Mouse (Mus musculus) kidney, embryonic 15.5 days (tissue): Measurements from ENCODE around the gene Rab44. TPM values are rescaled to one million over a fixed set of nuclear protein-coding genes. Genes with fewer than 3 reads are reported as not detected.
"Not testable (repeated sequence)": the region's sequence is repeated elsewhere in the genome, so short reads cannot be mapped to it uniquely, and the experiment has no call there.

Experiments
- ATAC-seq: fragments of 200-750 bp; cut with Nextera tagmentation; replicated peaks from 2 replicates; pipeline ENCODE4 v1.8.0; 2017; ENCODE audit warnings: moderate TSS enrichment; ENCODE audit not compliant: low FRiP score
- H3K27ac ChIP-seq: fragments of 300-500 bp; sonication (generic); 2 replicates; pipeline ENCODE4 v1.5.1; 2015; ENCODE audit warnings: mild to moderate bottlenecking, inconsistent platforms
- H3K27me3 ChIP-seq: fragments of 300-500 bp; sonication (generic); 2 replicates; pipeline ENCODE4 v1.6.1; 2015; ENCODE audit warnings: inconsistent platforms
- H3K36me3 ChIP-seq: fragments of 300-500 bp; sonication (generic); 2 replicates; pipeline ENCODE4 v1.6.1; 2015; ENCODE audit warnings: inconsistent platforms
- H3K4me1 ChIP-seq: fragments of 300-500 bp; sonication (generic); 2 replicates; pipeline ENCODE4 v1.6.1; 2015; ENCODE audit warnings: inconsistent platforms
- H3K4me2 ChIP-seq: fragments of 300-500 bp; sonication (generic); 2 replicates; pipeline ENCODE4 v1.6.1; 2015; ENCODE audit warnings: moderate library complexity, mild to moderate bottlenecking, inconsistent platforms
- H3K4me3 ChIP-seq: fragments of 300-500 bp; sonication (generic); replicated peaks from 2 replicates; pipeline ENCODE4 v1.5.1; 2015; ENCODE audit warnings: mild to moderate bottlenecking, inconsistent platforms
- H3K9ac ChIP-seq: fragments of 300-500 bp; sonication (generic); 2 replicates; pipeline ENCODE4 v1.6.1; 2015; ENCODE audit warnings: mild to moderate bottlenecking, inconsistent platforms
- H3K9me3 ChIP-seq: fragments of 300-500 bp; sonication (generic); replicated peaks from 2 replicates; pipeline ENCODE4 v1.6.1; 2016; ENCODE audit warnings: inconsistent platforms
- WGBS: fragments of 180-500 bp; shearing (Covaris S2); methylation state at CpG from one replicate; pipeline ENCODE4 v1.1.7; 2015; ENCODE audit warnings: mixed read lengths; 5-methylcytosine and 5-hydroxymethylcytosine counted together
- polyA plus RNA-seq: library from polyadenylated mRNA; unstranded; fragments of >200 nt; fragmentation: Nextera tagmentation; extraction: Ambion mirVana; gene quantifications from 2 replicates; pipeline ENCODE4 v1.2.1, GENCODE M21; 2015

The Rab44 gene
- 0.34 and 0.35 TPM in 2 replicates for polyA plus RNA-seq

DNA sequence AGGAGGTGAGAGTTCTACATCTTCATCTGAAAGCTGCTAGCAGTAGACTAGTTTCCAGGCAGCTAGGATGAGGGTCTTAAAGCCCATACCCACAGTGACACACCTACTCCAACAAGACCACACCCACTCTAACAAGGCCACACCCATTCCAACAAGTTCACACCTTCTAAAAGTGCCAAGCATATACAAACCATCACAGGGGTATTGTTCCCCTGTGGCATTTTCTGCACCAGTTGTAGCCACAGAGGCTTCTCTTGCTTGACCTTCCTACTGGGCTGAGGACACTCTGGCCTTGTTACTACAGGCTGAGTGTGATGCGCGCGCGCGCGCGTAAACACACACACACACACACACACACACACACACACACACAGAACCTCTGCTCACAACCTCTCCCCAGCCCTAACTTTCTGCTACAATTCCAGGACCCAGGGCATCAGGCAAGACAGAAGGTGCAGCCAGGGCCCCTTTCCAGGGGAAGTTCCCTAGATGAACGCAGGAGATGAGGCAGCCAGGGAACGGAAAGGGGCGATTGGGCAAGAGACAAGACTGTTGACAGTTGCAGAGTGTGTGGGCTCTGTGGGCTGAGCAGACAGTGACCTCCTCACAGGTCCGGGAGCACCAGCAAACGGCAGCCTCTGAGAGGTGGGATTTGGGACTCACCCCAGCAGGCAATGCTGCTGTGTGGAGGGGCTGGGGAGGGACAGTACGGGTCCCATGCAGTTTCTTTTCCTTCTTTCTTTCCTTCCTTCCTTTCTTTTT is at the start of gene Rab44:
Gene Rab44, plus strand, starts transcription at position 555 of the 762 bp plus-strand sequence.
- H3K4me3 ChIP-seq: no peak within 1 kb of the TSS
- no peaks in the 10 kb centered on the region for H3K36me3 ChIP-seq
- no peaks in the 10 kb centered on the region for H3K4me1 ChIP-seq
- no peak within 1 kb of the TSS for H3K9ac ChIP-seq
- no peak for ATAC-seq
- H3K27me3 ChIP-seq: no peaks in the 10 kb centered on the region
- H3K4me2 ChIP-seq: no peak within 1 kb of the TSS
- H3K27ac ChIP-seq: no peak within 1 kb of the TSS
- no peaks in the 10 kb centered on the region for H3K9me3 ChIP-seq
- WGBS: 93% methylated on average over 13 of the region's 13 CpGs

DNA sequence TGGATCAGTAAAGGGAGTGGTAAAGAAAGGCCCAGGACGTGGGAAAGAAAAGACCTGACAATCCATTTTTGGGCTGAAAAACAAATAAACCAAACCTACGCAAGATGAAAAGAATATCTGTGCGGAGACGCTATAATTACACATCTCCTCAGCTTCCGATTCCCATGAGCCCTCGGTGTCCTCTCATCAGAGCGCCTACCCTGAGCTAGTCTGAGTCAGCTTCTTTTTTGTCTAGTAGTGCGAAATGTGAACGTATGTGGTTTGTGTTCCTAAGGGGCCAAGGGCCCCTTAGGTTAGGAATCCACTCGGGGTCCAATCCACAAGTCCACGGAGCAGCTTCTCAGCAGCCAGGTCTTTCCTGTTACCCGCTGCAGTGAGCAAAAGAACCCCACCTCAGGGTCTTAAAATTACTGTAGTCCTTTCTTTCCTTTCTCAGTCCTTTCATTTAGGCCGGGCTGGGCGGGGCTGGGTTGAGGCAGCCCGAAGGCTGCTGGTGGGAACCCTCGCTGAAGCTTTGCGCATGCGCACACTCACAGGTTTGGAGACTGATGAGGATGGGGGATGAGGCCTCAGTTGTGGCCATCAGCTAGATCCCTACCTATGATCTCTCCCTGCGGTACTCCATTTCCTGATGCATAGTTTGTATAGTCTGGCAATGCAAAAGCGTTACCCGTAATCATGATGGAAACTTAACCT is 48.6 kb upstream of the Rab44 start:
- H3K4me2 ChIP-seq: no peak overlapping the region
- no peaks in the 10 kb centered on the region for H3K36me3 ChIP-seq
- no peak overlapping the region for H3K27ac ChIP-seq
- H3K4me1 ChIP-seq: peaks cover 40% of the 10 kb centered on the region
- 86% methylated on average over 21 of the region's 21 CpGs for WGBS
- no peaks in the 10 kb centered on the region for H3K9me3 ChIP-seq
- H3K9ac ChIP-seq: no peak overlapping the region
- ATAC-seq: no peak
- no peak overlapping the region for H3K4me3 ChIP-seq
- H3K27me3 ChIP-seq: no peaks in the 10 kb centered on the region

DNA sequence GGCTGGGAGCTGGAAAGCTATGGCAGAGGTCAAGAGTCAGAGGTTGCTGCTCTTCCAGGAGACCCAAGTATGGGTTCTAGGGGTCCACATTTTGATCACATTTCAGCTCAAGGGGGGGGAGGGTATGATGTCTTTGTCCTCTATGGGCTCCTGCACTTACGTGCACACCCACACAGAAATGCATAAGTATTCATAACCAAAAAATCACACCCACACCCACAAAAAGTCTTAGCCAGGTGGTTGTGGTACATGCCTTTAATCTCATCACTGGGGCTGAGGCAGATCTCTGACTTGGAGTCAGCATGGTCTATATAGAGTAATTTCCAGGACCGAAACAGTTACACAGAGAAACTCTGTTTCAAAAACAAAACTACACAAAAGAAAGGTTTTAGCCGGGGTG is 48.0 kb upstream of the Rab44 start:
- Histone ChIP-seq H3K27me3 (no peaks in the 10 kb centered on the region), H3K9ac (no peak overlapping the region), H3K4me3 (no peak overlapping the region), H3K4me1 (peaks cover 44% of the 10 kb centered on the region), H3K4me2 (no peak overlapping the region), H3K27ac (no peak overlapping the region), H3K36me3 (no peaks in the 10 kb centered on the region), H3K9me3 (no peaks in the 10 kb centered on the region)
- WGBS: 95% methylated on average over 3 of the region's 3 CpGs
- no peak for ATAC-seq

DNA sequence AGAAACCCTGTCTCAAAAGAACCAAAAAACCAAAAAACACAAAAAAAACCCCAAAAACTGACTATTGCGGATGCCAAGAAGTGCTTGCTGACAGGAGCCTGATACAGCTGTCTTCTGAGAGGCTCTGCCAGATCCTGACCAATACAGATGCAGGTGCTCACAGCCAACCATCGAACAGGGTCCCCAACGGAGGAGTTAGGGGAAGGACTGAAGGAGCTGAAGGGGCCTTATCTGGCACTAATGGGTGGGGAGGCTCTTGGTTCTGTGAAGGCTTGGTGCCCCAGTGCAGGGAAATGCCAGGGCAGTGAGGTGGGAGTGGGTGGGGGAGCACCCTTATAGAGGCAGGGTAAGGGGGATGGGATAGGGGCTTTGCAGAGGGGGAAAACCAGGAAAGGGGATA is 46.5 kb upstream of the Rab44 start:
- not testable (repeated sequence) for H3K4me3 ChIP-seq, H3K4me2 ChIP-seq, H3K9ac ChIP-seq, H3K27ac ChIP-seq, H3K27me3 ChIP-seq, H3K36me3 ChIP-seq, H3K9me3 ChIP-seq, ATAC-seq
- peaks cover 49% of the 10 kb centered on the region for H3K4me1 ChIP-seq
- WGBS: 86% methylated on average over 3 of the region's 3 CpGs

DNA sequence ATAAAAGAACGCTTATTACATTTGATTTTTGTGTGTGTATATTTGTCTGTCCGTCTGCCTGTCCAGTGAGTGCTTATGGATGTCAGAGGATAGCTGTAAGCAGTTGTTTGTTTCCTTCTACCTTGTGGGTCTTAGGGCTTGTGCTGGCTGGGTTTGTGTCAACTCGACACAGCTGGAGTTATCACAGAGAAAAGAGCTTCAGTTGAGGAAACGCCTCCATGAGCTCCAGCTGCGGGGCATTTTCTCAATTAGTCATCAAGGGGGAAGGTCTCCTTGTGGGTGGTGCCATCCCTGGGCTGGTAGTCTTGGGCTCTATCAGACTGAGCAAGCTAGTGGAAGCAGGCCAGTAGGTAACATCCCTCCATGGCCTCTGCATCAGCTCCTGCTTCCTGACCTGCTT is 46.1 kb upstream of the Rab44 start:
- Histone ChIP-seq H3K27me3 (no peaks in the 10 kb centered on the region), H3K4me2 (no peak overlapping the region), H3K36me3 (no peaks in the 10 kb centered on the region), H3K9ac (no peak overlapping the region), H3K9me3 (no peaks in the 10 kb centered on the region), H3K4me3 (no peak overlapping the region), H3K27ac (no peak overlapping the region), H3K4me1 (peaks cover 49% of the 10 kb centered on the region)
- WGBS: 62% methylated on average over 5 of the region's 5 CpGs
- no peak for ATAC-seq

DNA sequence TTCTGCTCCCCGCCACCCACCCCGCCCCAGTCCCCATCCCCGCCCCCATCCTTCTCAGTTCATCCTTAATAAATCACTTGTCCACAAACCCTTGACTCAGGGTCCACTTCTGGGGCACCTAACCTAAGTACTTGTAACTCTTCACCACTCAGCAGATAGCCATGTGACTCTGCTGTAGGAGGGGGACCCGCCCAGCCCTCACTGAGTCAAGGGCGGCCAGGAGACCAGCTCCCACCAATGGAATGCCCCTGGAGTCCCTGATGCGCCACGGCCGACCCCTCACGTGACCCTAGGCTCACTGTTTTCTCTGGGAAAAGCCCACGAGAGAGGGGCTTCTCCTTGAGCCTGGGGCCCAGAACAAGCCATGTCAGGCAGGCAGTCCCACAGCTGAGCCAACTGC is 44.9 kb upstream of the Rab44 start:
- no peak overlapping the region for H3K4me2 ChIP-seq
- WGBS: 34% methylated on average over 10 of the region's 10 CpGs
- H3K36me3 ChIP-seq: no peaks in the 10 kb centered on the region
- no peaks in the 10 kb centered on the region for H3K9me3 ChIP-seq
- peaks cover 52% of the 10 kb centered on the region for H3K4me1 ChIP-seq
- H3K27ac ChIP-seq: peak overlapping the region; percentile 76
- no peak overlapping the region for H3K4me3 ChIP-seq
- no peaks in the 10 kb centered on the region for H3K27me3 ChIP-seq
- no peak overlapping the region for H3K9ac ChIP-seq
- ATAC-seq: peak; percentile 85

DNA sequence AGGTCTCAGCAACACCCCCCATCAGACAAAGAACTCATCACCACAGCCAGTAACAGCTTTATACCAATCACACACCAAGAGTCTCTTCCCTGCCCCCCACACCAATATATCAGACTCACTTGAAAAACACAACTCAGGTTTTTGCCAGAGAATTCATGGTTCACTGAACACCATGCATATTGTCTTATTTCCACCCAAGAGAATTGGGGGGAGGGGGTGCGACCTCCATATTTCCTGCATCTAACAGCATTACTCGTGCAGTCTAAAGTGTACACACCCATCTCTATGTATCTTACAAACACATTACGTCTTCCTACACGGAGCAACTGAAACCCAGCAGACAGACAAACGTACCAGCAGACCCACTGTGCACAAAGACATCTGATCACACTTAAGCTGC is 42.1 kb upstream of the Rab44 start:
- Histone ChIP-seq H3K36me3 (no peaks in the 10 kb centered on the region), H3K9me3 (no peaks in the 10 kb centered on the region), H3K4me3 (no peak overlapping the region), H3K9ac (no peak overlapping the region), H3K27me3 (no peaks in the 10 kb centered on the region), H3K4me1 (peaks cover 52% of the 10 kb centered on the region), H3K4me2 (no peak overlapping the region), H3K27ac (no peak overlapping the region)
- WGBS: 50% methylated on average over 5 of the region's 5 CpGs
- ATAC-seq: no peak

DNA sequence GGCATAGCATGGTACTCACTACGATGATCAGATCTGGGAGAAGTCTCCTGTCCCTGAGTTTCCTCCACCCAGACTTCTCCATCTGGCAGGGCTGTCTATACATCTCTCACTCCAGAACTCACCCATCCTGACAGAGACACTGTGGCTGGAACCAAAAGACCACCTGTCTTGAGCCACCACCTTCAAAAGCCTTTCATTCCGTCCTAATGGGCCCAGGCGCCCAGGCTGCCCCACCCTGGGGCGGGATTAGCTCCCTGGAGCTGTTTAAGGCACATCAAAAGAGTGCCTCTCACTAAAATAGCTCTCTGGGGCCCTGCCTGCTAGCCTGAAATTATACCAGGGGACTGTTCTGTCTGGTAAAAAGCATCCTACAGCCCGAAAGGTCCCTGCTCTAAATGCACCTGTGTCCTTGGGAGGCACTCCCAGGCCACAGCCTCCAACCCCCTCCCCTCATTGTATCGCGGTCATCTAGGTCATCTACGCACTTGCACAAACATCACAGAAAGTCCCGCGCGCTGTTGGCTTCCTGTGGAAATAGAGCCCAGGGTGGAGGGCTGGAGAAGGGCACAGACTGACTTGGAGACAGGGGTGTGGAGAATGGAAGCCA is 41.1 kb upstream of the Rab44 start:
- peaks cover 52% of the 10 kb centered on the region for H3K4me1 ChIP-seq
- no peak overlapping the region for H3K27ac ChIP-seq
- no peaks in the 10 kb centered on the region for H3K9me3 ChIP-seq
- no peaks in the 10 kb centered on the region for H3K27me3 ChIP-seq
- H3K4me3 ChIP-seq: no peak overlapping the region
- ATAC-seq: no peak
- WGBS: 12% methylated on average over 11 of the region's 11 CpGs
- no peak overlapping the region for H3K9ac ChIP-seq
- no peaks in the 10 kb centered on the region for H3K36me3 ChIP-seq
- no peak overlapping the region for H3K4me2 ChIP-seq

DNA sequence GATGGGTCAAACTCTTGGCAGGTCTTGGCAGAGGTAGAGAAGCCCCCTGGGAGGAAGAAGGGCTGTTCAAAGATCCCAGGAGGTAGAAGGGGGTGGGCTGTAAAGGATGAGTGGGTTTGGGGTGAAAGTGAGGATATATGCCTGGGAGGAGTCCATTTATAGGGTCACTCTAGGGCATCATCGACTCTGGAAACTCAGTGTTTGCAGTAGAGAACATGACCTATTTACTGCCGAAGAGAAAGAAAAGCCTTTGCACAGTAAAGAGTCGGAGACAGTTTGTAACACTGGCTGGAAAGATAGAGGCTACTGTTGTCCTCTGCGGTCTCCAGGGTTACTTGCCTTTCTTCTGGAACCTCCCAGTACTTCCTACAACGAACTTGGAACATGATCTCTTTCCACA is 40.6 kb upstream of the Rab44 start:
- Histone ChIP-seq H3K27me3 (no peaks in the 10 kb centered on the region), H3K4me2 (no peak overlapping the region), H3K4me1 (peaks cover 56% of the 10 kb centered on the region), H3K4me3 (no peak overlapping the region), H3K27ac (no peak overlapping the region), H3K36me3 (no peaks in the 10 kb centered on the region), H3K9ac (no peak overlapping the region), H3K9me3 (no peaks in the 10 kb centered on the region)
- 26% methylated on average over 5 of the region's 5 CpGs for WGBS
- ATAC-seq: no peak

DNA sequence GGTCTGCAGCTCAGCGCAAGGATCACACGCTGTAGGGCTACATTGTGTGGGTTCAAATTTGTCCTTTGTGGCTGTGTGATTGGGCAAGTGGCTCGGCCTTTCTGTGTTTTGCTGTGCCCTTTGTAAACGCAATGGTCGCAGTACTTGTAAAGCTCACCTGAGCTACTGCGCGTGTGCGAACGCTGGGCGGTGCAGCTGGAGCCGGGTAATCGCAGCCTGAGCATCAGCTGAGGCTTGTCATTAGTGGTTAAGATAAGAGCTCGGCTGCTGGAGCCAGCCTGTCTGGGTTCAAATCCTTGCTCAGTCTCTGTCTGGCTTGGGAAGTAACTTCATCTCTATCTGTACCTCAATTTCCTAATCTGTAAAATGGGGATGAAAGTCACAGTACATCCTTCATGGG is 39.9 kb upstream of the Rab44 start:
- Histone ChIP-seq H3K27ac (no peak overlapping the region), H3K4me2 (no peak overlapping the region), H3K4me3 (no peak overlapping the region), H3K4me1 (peaks cover 56% of the 10 kb centered on the region), H3K9me3 (no peaks in the 10 kb centered on the region), H3K27me3 (no peaks in the 10 kb centered on the region), H3K36me3 (no peaks in the 10 kb centered on the region), H3K9ac (no peak overlapping the region)
- 84% methylated on average over 13 of the region's 13 CpGs for WGBS
- no peak for ATAC-seq

DNA sequence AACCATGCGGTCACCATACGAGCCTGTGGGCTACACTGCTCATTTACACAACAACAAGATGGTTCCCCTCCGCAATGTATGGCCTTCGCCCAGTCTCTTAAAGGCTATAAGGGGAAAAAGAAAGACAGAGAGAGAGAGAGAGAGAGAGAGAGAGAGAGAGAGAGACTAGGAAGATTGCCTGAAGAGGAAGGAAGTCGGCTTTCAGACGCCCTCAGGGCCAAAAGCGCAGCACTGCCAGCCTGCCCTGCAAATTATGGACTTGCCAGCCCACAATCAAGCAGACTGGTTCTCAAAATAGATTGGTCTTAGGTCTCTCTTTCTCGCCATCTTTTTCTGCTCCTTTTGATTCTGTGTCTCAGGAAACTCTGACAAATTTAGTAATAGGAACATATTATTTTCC is 37.7 kb upstream of the Rab44 start:
- Histone ChIP-seq H3K9me3 (no peaks in the 10 kb centered on the region), H3K4me2 (no peak overlapping the region), H3K9ac (no peak overlapping the region), H3K27me3 (peaks cover 5% of the 10 kb centered on the region), H3K27ac (no peak overlapping the region), H3K4me1 (peaks cover 48% of the 10 kb centered on the region), H3K36me3 (no peaks in the 10 kb centered on the region), H3K4me3 (no peak overlapping the region)
- 88% methylated on average over 8 of the region's 8 CpGs for WGBS
- ATAC-seq: no peak

DNA sequence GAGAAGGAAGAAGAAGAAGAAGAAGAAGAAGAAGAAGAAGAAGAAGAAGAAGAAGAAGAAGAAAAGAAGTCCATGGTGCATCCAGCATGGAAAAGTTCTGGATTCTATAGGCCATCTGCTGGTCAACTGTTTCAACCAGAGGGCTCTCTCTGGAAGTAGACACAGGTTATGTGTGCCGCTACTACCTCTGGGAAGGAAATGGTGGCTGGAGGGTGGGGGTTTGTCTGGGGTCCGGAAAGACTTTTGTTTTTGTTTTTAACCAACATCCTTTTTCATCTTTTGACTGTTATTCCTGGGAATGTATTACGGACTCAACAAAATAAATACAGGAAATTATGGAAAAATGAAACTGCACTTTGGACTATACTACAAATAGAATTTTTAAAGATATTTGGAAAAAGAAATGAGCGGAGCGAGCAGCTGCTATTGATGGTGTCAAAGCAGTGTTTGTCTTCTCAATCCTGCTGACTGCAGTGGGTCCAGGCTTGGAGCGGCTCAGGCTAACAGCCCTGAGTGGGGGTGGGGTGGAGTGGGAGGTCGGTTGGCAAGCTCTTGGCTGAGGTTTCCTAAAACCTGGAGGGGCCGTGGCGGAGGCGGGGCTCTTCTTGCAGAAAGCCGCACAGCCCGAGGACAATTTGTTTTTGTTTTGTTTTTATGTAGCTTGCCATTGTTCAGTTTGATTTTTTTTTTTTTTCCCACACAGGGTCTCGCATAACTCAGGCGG is 36.0 kb upstream of the Rab44 start:
- WGBS: 17% methylated on average over 14 of the region's 14 CpGs
- Histone ChIP-seq H3K27ac (no peak overlapping the region), H3K4me1 (peaks cover 40% of the 10 kb centered on the region), H3K4me2 (peak overlapping the region; percentile 56), H3K9ac (no peak overlapping the region), H3K36me3 (no peaks in the 10 kb centered on the region), H3K27me3 (peaks cover 15% of the 10 kb centered on the region), H3K4me3 (peak overlapping the region; percentile 30), H3K9me3 (no peaks in the 10 kb centered on the region)
- ATAC-seq: no peak
